Mouse (Mus musculus) myocyte (in vitro differentiated cells): Measurements from ENCODE around the gene Fam57a.
A peak's percentile ranks its signal among the peaks of the same experiment; 100 is the strongest.

Source experiments
- MAX ChIP-seq: IDR thresholded peaks from one replicate; pipeline ENCODE4 v1.6.1; 2011; ENCODE audit warnings: low read depth, mild to moderate bottlenecking, control low read depth
- MYOG ChIP-seq, 3 experiments: IDR thresholded peaks; one replicate each; pipeline ENCODE4 v1.6.1; 2011; ENCODE audit warnings: control low read depth in 2 of 3, low read depth in 2 of 3, mild to moderate bottlenecking in 2 of 3; ENCODE audit not compliant: insufficient read length in 2 of 3, control insufficient read depth in 1 of 3, insufficient read depth in 1 of 3
- POLR2A ChIP-seq: IDR thresholded peaks from one replicate; pipeline ENCODE4 v1.6.1; 2011; ENCODE audit warnings: low read depth, mild to moderate bottlenecking, control low read depth, moderate library complexity; ENCODE audit not compliant: insufficient read length
- POLR2AphosphoS2 ChIP-seq: IDR thresholded peaks from one replicate; pipeline ENCODE4 v1.6.1; 2011; ENCODE audit warnings: low read depth, control low read depth; ENCODE audit not compliant: insufficient read length
- TCF12 ChIP-seq: IDR thresholded peaks from one replicate; pipeline ENCODE4 v1.6.1; 2011; ENCODE audit warnings: mild to moderate bottlenecking, control low read depth; ENCODE audit not compliant: poor library complexity, insufficient read depth, severe bottlenecking
- TCF3 ChIP-seq: IDR thresholded peaks from one replicate; pipeline ENCODE4 v1.6.1; 2011; ENCODE audit warnings: low read depth, control low read depth; ENCODE audit not compliant: insufficient read length
- USF1 ChIP-seq: IDR thresholded peaks from one replicate; pipeline ENCODE4 v1.6.1; 2011; ENCODE audit warnings: low read depth, mild to moderate bottlenecking, control low read depth, moderate library complexity

DNA sequence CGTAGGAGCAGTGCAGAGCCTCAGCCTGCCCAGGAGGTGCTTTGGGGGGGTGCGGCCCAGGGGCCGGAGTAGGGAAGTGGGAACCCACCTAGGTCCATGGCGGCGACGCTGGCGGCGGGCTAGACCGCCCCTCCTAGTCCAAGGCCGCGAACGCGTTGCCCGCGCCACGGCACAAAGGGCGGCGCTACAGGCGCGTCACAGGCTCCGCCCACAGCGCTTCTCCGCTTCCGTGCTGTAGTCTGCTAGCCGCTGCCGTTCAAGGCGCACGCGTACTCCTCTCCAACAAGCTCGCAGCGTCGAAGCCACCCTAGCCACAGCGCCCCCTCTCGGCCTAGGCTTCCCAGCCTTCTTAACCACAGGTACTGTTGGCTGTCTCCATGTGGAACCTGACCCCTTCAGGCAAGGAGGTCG, 37.9 kb downstream of the Fam57a start, which contains the start of the genes Dbil5 and Gemin4:
- TF ChIP-seq MYOG (IDR thresholded peaks at IDR 0.05; ENCODE audit: control insufficient read depth in 1 of 3, insufficient read depth in 1 of 3, insufficient read length in 2 of 3, low read depth in 2 of 3) (peak in 1 of 3 experiments; percentile 22), POLR2AphosphoS2 (peak; percentile 95), TCF3 (no peak), USF1 (no peak), POLR2A (peak; percentile 100), TCF12 (no peak), MAX (peak; percentile 43)
